Mouse (Mus musculus): ENCODE results near the gene Hdac9. TPM values are rescaled to one million over a fixed set of nuclear protein-coding genes. Genes with fewer than 3 reads are reported as not detected.

Gene Hdac9
- polyA plus RNA-seq, 1 experiment from 2014 or later, result 1.6 TPM

DNA sequence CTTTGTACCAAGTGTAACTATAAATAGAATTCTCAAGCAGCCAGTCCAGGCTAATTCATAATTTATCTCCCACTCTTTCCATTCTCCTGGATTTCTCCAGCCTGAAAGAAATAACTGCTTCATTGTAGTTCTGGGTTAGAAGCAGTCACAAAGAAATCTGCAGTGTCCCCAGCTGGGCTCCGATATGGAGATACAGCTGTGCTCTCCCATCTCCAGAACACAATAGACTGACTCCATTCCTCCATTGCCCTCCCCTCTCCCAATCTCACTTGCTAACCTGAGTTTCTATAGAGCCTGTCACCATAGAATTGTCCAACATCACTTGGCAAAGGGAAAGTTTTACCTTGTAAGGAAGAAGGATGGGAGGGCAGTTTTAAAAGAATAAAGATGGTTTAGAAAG lies 218.9 kb downstream of the Hdac9 start:
- WGBS (ENCODE audit: insufficient replicate concordance), result 59% methylated on average over 1 of the region's 1 CpGs
- Histone ChIP-seq H3K27ac (ENCODE audit: low read length) (no peak overlapping the region), H3K4me2 (ENCODE audit: low read depth, low read length) (no peak overlapping the region), H3K36me3 (ENCODE audit: control insufficient read depth, insufficient read depth) (no peaks in the 10 kb centered on the region), H3K4me1 (ENCODE audit: control insufficient read depth, low read depth, low read length) (no peaks in the 10 kb centered on the region), H3K9ac (ENCODE audit: low read depth, low read length) (no peak overlapping the region), H3K27me3 (ENCODE audit: control insufficient read depth, insufficient read depth, low read depth, low read length) (no peaks in the 10 kb centered on the region), H3K4me3 (ENCODE audit: low read depth, low read length) (no peak overlapping the region), H3K9me3 (replicated peaks; ENCODE audit: control insufficient read depth, low read length) (no peaks in the 10 kb centered on the region)
- no peak for ATAC-seq (ENCODE audit: low read depth)

DNA sequence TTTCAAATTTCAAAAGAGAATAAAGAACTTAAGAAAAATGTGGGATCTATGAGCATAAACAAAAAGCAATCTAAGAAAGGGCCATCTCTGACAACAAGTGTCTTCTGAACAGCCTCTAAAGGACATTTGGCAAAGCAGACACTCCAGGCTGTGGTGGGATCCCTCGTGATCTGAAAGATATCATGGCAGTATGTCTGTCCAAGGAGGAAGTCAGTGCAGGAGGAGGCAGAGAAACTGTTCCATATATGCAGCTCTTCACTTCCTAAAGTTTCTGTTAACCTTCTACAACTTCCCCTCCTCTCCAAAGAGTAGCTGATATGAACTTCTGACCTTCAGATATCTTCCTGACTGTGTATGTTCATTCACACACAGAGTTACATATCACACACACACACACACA lies 220.2 kb downstream of the Hdac9 start:
- Histone ChIP-seq H3K9ac (ENCODE audit: low read depth, low read length) (no peak overlapping the region), H3K4me3 (ENCODE audit: low read depth, low read length) (no peak overlapping the region), H3K27me3 (ENCODE audit: control insufficient read depth, insufficient read depth, low read depth, low read length) (no peaks in the 10 kb centered on the region), H3K27ac (ENCODE audit: low read length) (no peak overlapping the region), H3K36me3 (ENCODE audit: control insufficient read depth, insufficient read depth) (no peaks in the 10 kb centered on the region), H3K9me3 (replicated peaks; ENCODE audit: control insufficient read depth, low read length) (no peaks in the 10 kb centered on the region), H3K4me1 (ENCODE audit: control insufficient read depth, low read depth, low read length) (no peaks in the 10 kb centered on the region), H3K4me2 (ENCODE audit: low read depth, low read length) (no peak overlapping the region)
- ATAC-seq (ENCODE audit: low read depth), result no peak
- 9% methylated on average over 1 of the region's 1 CpGs for WGBS (ENCODE audit: insufficient replicate concordance)

DNA sequence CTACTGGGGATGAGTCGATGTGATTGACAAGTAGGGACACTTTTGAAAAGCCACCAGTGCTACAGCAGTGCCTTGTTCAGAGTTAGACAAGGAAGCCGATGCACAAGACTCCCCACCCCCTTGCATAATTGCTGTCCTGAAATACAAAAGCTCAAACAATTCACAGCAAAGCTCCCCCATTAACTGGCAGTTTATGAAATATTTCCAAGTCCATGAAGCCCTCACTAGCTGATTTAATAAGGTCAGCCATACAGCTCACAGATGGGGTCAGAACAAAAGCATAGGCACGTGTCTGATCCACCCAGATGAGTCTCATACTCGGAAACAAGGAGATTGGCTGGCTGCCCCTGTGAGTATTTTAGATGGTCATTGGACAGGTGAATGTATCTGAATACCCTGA lies 228.0 kb downstream of the Hdac9 start:
- no peak overlapping the region for H3K27ac ChIP-seq (ENCODE audit: low read length)
- H3K27me3 ChIP-seq (ENCODE audit: control insufficient read depth, insufficient read depth, low read depth, low read length), result no peaks in the 10 kb centered on the region
- H3K4me1 ChIP-seq (ENCODE audit: control insufficient read depth, low read depth, low read length), result no peaks in the 10 kb centered on the region
- WGBS (ENCODE audit: insufficient replicate concordance), result 55% methylated on average over 4 of the region's 4 CpGs
- no peak overlapping the region for H3K4me3 ChIP-seq (ENCODE audit: low read depth, low read length)
- no peaks in the 10 kb centered on the region for H3K9me3 ChIP-seq (replicated peaks; ENCODE audit: control insufficient read depth, low read length)
- H3K4me2 ChIP-seq (ENCODE audit: low read depth, low read length), result no peak overlapping the region
- H3K36me3 ChIP-seq (ENCODE audit: control insufficient read depth, insufficient read depth), result no peaks in the 10 kb centered on the region
- no peak overlapping the region for H3K9ac ChIP-seq (ENCODE audit: low read depth, low read length)
- ATAC-seq (ENCODE audit: low read depth), result no peak

DNA sequence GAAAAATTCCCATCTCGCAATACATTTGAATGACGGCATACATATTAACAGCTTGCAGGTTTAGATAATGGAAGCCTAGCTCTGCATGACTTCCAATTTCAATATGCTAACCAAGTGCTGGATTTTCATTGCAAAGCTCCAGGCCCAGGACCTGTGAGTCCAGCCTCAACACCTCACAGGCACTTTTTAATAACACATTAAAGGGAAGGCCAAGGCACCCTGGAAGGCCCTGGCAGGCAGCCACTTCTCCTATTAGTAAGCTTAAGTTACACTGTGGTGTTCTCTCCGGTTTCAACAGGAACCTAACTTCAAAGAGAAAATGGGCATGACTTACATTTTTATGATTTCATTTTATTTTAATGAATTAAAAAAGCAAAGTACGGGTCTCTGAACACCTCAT lies 233.5 kb downstream of the Hdac9 start:
- H3K4me3 ChIP-seq (ENCODE audit: low read depth, low read length), result no peak overlapping the region
- ATAC-seq (ENCODE audit: low read depth), result no peak
- no peaks in the 10 kb centered on the region for H3K9me3 ChIP-seq (replicated peaks; ENCODE audit: control insufficient read depth, low read length)
- H3K4me1 ChIP-seq (ENCODE audit: control insufficient read depth, low read depth, low read length), result no peaks in the 10 kb centered on the region
- no peak overlapping the region for H3K9ac ChIP-seq (ENCODE audit: low read depth, low read length)
- 65% methylated on average over 4 of the region's 4 CpGs for WGBS (ENCODE audit: insufficient replicate concordance)
- no peak overlapping the region for H3K27ac ChIP-seq (ENCODE audit: low read length)
- H3K4me2 ChIP-seq (ENCODE audit: low read depth, low read length), result no peak overlapping the region
- H3K36me3 ChIP-seq (ENCODE audit: control insufficient read depth, insufficient read depth), result no peaks in the 10 kb centered on the region
- H3K27me3 ChIP-seq (ENCODE audit: control insufficient read depth, insufficient read depth, low read depth, low read length), result no peaks in the 10 kb centered on the region

DNA sequence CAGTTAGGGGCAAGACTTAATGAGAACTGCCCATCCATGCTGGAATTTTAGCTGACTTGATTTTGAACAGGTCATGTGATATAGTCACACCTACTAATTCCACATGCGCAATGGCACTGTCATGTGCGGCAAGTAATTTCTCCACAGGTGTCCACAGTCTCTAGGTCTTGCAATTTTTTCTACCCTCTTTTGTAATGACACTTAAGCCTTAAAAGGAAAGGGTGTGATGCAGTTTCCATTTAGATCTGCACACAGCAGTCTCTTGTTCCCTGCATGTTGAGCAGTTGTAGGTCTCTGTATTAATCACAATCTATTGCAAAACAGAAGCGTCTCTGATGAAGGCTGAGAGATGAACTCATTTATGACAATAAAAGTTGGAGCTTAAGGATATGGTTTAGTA lies 234.2 kb downstream of the Hdac9 start:
- H3K9me3 ChIP-seq (replicated peaks; ENCODE audit: control insufficient read depth, low read length), result no peaks in the 10 kb centered on the region
- H3K4me1 ChIP-seq (ENCODE audit: control insufficient read depth, low read depth, low read length), result no peaks in the 10 kb centered on the region
- no peaks in the 10 kb centered on the region for H3K27me3 ChIP-seq (ENCODE audit: control insufficient read depth, insufficient read depth, low read depth, low read length)
- H3K4me2 ChIP-seq (ENCODE audit: low read depth, low read length), result no peak overlapping the region
- WGBS (ENCODE audit: insufficient replicate concordance), result 83% methylated on average over 3 of the region's 3 CpGs
- H3K36me3 ChIP-seq (ENCODE audit: control insufficient read depth, insufficient read depth), result no peaks in the 10 kb centered on the region
- no peak overlapping the region for H3K4me3 ChIP-seq (ENCODE audit: low read depth, low read length)
- ATAC-seq (ENCODE audit: low read depth), result no peak
- no peak overlapping the region for H3K9ac ChIP-seq (ENCODE audit: low read depth, low read length)
- no peak overlapping the region for H3K27ac ChIP-seq (ENCODE audit: low read length)

DNA sequence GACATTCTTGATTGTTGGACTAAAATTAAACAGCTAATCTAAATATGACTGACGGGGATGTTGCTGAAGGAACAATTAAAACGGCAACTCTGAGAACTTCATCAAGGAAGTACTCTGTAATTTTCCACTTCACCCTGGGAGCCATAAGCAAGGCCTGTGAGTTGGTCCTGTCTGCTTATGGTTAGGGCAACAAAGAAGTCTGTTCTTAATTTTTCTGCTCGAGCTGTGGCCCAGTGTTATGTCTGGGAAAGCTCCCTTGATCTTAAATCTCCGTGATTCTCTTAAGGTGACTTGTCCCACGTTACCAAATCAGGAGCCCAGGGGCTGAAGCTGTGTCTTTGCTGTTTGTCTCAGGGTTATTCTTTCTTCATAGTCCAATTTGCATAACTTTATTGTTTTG lies 236.3 kb downstream of the Hdac9 start:
- Histone ChIP-seq H3K4me1 (ENCODE audit: control insufficient read depth, low read depth, low read length) (no peaks in the 10 kb centered on the region), H3K27ac (ENCODE audit: low read length) (no peak overlapping the region), H3K27me3 (ENCODE audit: control insufficient read depth, insufficient read depth, low read depth, low read length) (no peaks in the 10 kb centered on the region), H3K36me3 (ENCODE audit: control insufficient read depth, insufficient read depth) (no peaks in the 10 kb centered on the region), H3K9ac (ENCODE audit: low read depth, low read length) (no peak overlapping the region), H3K9me3 (replicated peaks; ENCODE audit: control insufficient read depth, low read length) (no peaks in the 10 kb centered on the region), H3K4me2 (ENCODE audit: low read depth, low read length) (no peak overlapping the region), H3K4me3 (ENCODE audit: low read depth, low read length) (no peak overlapping the region)
- no peak for ATAC-seq (ENCODE audit: low read depth)
- 49% methylated on average over 5 of the region's 5 CpGs for WGBS (ENCODE audit: insufficient replicate concordance)

DNA sequence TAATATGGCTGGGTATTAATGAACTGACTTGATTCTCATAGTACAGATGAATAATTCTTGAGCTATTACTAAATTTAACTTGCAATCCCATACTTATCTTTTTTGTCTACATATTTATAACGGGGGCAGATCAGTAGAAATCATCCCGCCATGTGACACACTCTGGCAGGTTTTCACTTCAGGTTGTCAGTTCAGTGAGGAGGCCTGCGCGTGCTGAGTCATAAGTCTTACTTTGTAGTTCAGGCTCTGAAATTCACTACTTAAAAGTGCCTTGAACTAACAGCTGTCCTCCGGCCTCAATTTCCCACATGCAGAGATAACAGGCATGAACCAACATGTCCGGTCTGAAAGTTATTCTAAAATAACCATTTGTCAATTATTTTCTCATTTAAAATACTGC lies 239.8 kb downstream of the Hdac9 start:
- Histone ChIP-seq H3K9ac (ENCODE audit: low read depth, low read length) (no peak overlapping the region), H3K27ac (ENCODE audit: low read length) (no peak overlapping the region), H3K36me3 (ENCODE audit: control insufficient read depth, insufficient read depth) (no peaks in the 10 kb centered on the region), H3K4me1 (ENCODE audit: control insufficient read depth, low read depth, low read length) (no peaks in the 10 kb centered on the region), H3K4me2 (ENCODE audit: low read depth, low read length) (no peak overlapping the region), H3K4me3 (ENCODE audit: low read depth, low read length) (no peak overlapping the region), H3K9me3 (replicated peaks; ENCODE audit: control insufficient read depth, low read length) (no peaks in the 10 kb centered on the region), H3K27me3 (ENCODE audit: control insufficient read depth, insufficient read depth, low read depth, low read length) (no peaks in the 10 kb centered on the region)
- ATAC-seq (ENCODE audit: low read depth), result no peak
- 61% methylated on average over 6 of the region's 6 CpGs for WGBS (ENCODE audit: insufficient replicate concordance)

DNA sequence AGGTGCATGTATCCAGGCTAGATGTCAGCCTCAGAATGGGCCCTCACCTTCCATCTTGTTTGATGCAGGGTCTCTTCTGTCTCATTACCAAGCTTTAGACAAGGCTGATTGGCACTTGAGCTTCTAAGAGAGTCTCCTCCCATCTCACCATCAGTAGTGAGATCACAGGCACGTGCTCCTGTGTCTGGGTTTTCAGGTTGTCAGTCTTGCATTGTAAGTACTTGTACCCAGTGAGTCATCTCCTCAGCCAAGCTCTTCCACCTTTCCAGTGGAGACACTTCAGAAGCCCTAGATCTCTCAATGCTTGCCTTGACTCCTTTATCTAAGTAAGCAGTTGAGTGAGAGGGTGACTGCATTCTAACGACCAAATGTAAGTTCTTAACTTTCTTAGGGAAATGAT lies 242.7 kb downstream of the Hdac9 start:
- ATAC-seq (ENCODE audit: low read depth), result no peak
- 41% methylated on average over 2 of the region's 2 CpGs for WGBS (ENCODE audit: insufficient replicate concordance)

DNA sequence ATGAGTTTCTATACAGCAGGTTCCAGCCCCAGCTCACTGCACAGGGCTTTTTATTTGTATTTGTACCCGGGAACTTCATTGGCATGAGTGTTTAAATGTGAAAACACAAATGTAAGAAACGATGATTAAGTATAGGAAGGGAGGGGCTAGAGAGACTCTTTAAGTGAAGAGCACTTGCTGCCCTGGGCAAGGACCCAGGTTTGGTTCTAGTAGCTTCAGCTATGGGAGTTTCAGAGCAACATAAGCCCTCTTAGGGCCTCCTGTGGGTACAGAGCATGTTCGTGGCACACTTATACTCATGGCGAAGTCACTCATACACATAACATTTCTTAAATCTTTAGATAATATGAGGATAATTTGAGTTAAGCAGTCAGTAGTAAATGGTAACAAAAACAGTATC lies 243.4 kb downstream of the Hdac9 start:
- H3K4me3 ChIP-seq (ENCODE audit: low read depth, low read length), result no peak overlapping the region
- H3K9ac ChIP-seq (ENCODE audit: low read depth, low read length), result no peak overlapping the region
- no peak overlapping the region for H3K27ac ChIP-seq (ENCODE audit: low read length)
- H3K9me3 ChIP-seq (replicated peaks; ENCODE audit: control insufficient read depth, low read length), result no peaks in the 10 kb centered on the region
- no peaks in the 10 kb centered on the region for H3K27me3 ChIP-seq (ENCODE audit: control insufficient read depth, insufficient read depth, low read depth, low read length)
- no peaks in the 10 kb centered on the region for H3K4me1 ChIP-seq (ENCODE audit: control insufficient read depth, low read depth, low read length)
- WGBS (ENCODE audit: insufficient replicate concordance), result 62% methylated on average over 4 of the region's 4 CpGs
- no peaks in the 10 kb centered on the region for H3K36me3 ChIP-seq (ENCODE audit: control insufficient read depth, insufficient read depth)
- no peak for ATAC-seq (ENCODE audit: low read depth)
- H3K4me2 ChIP-seq (ENCODE audit: low read depth, low read length), result no peak overlapping the region

More for the DNA sequence above, 242.7 kb downstream of the Hdac9 start:
- H3K27me3 ChIP-seq (ENCODE audit: control insufficient read depth, insufficient read depth, low read depth, low read length), result no peaks in the 10 kb centered on the region
- H3K4me2 ChIP-seq (ENCODE audit: low read depth, low read length), result no peak overlapping the region
- no peak overlapping the region for H3K9ac ChIP-seq (ENCODE audit: low read depth, low read length)
- no peaks in the 10 kb centered on the region for H3K36me3 ChIP-seq (ENCODE audit: control insufficient read depth, insufficient read depth)
- H3K27ac ChIP-seq (ENCODE audit: low read length), result no peak overlapping the region
- H3K9me3 ChIP-seq (replicated peaks; ENCODE audit: control insufficient read depth, low read length), result no peaks in the 10 kb centered on the region
- H3K4me1 ChIP-seq (ENCODE audit: control insufficient read depth, low read depth, low read length), result no peaks in the 10 kb centered on the region
- H3K4me3 ChIP-seq (ENCODE audit: low read depth, low read length), result no peak overlapping the region

DNA sequence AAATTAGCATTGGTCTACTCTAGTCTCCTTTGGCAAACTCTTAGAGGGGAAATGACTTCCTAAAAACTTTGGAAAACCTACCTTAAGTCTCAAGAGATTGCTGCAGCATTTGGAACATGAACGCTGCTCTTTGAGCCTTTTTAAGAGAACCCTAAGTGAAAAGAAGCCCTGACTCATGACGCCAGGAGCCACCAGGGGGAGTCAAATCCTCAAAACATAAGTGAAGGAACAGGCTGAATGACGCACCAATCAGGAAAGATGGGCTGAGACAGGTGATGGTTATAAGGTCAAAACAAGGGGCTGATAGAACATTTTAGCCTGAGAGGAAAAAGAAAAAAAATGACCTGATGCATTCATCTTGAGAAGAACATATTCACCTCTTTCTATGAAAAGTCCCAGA lies 252.1 kb downstream of the Hdac9 start:
- no peak for ATAC-seq (ENCODE audit: low read depth)
- WGBS (ENCODE audit: insufficient replicate concordance), result 8% methylated on average over 3 of the region's 3 CpGs
- Histone ChIP-seq H3K9ac (ENCODE audit: low read depth, low read length) (no peak overlapping the region), H3K27me3 (ENCODE audit: control insufficient read depth, insufficient read depth, low read depth, low read length) (no peaks in the 10 kb centered on the region), H3K9me3 (replicated peaks; ENCODE audit: control insufficient read depth, low read length) (no peaks in the 10 kb centered on the region), H3K36me3 (ENCODE audit: control insufficient read depth, insufficient read depth) (no peaks in the 10 kb centered on the region), H3K4me3 (ENCODE audit: low read depth, low read length) (no peak overlapping the region), H3K4me1 (ENCODE audit: control insufficient read depth, low read depth, low read length) (no peaks in the 10 kb centered on the region), H3K4me2 (ENCODE audit: low read depth, low read length) (no peak overlapping the region), H3K27ac (ENCODE audit: low read length) (no peak overlapping the region)

All from liver, embryonic 16.5 days (tissue).